Mouse (Mus musculus) adrenal gland (tissue): Measurements from ENCODE around the gene Mtm1.
"Not testable (repeated sequence)": the region's sequence is repeated elsewhere in the genome, so short reads cannot be mapped to it uniquely, and the experiment has no call there.

Source experiments
- intact Hi-C: fragments of 180-260 bp; cut with DNase I; formaldehyde crosslinking; loops from one replicate; pipeline ENCODE4 v1.15.1; 2025

The Mtm1 gene

GRCm38 (mm10) chrX:71274150-71274549, 63.6 kb downstream of the Mtm1 start:
- intact Hi-C loops, result no loop called here

GRCm38 (mm10) chrX:71285473-71285872, 74.9 kb downstream of the Mtm1 start:
- intact Hi-C loops, result no loop called here

DNA sequence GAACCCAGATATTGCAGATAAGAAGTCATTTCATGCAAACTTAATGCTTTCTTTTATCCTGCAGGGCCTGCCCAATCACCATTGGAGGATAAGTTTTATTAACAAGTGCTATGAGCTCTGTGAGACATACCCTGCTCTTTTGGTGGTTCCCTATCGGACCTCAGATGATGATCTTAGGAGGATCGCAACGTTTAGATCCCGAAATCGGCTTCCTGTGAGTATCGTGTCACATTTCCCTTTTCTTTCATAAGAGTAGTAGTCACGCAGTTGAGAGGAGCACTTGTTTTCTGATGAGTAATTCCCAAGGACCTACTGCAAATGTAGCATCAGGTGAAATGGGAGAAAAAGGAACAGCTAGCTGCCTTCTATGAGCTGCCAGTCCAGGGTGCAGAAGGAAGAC, 76.5 kb downstream of the Mtm1 start:
- intact Hi-C loops, result no loop called here

DNA sequence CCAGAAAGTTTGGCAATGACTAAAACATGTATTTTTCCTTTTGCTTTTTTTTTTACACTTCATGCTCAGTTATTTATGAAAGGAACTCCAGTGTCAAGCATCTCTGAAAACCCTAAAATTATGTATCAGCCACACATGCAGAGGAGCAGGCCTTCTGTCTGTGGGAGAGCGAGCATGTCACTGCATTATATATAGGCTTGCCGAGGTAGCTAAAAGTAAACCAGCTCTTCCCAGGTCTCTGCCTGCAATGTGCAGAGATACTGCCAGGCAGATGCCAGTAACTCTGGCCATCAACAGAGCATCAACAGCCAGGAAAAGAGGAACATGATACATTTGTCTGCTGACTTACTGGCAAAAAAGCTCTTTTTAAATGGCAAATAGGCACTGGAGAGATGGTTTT, 83.6 kb downstream of the Mtm1 start:
- intact Hi-C loops, result no loop called here

- intact Hi-C loops, result no loop called here
These were observed 85.4 kb downstream of the Mtm1 start for GRCm38 (mm10) chrX:71296005-71296404.

DNA sequence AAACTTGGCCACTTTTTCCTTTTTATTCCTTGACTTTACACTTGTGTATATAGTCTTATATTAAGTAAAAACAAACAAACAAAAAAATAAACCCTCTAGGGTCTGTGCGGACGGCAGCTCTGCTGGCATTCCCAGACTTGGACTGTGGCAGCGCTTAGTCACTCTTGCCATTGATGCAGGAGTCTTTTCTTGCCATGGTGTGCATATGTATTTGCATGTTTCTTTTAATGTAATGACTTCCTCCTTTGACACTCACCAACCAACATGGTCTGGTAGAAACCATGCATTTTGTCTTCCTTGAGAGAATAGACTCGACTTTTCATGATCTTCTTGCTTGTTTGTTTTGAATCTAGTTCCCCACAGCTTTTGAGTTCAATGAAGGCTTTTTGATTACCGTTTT, 91.6 kb downstream of the Mtm1 start:
- intact Hi-C loops, result no loop called here

DNA sequence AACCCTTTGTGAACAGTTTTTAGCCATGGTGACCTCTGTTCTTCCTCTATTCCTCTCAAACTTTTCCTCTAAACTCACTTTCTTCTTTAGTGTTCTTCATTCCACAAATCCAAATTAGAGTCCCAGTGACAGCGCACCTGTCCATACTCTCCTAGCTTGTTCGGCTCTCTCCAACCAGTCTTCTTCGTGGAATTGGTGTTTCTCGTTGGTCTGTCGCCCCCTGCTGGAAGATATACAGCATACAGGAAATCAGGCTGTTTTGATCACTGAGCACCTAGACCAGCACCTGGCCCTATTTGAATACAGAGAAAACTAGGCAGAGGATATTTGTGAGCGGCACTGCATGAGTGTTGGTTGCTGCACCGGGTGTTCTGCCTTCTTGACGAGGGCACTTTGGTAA, 100.7 kb downstream of the Mtm1 start:
- intact Hi-C loops, result loop anchor here (10.0 kb wide), 2 partner anchors 256 to 726 kb away; partner anchors contain the start of gene Mamld1

DNA sequence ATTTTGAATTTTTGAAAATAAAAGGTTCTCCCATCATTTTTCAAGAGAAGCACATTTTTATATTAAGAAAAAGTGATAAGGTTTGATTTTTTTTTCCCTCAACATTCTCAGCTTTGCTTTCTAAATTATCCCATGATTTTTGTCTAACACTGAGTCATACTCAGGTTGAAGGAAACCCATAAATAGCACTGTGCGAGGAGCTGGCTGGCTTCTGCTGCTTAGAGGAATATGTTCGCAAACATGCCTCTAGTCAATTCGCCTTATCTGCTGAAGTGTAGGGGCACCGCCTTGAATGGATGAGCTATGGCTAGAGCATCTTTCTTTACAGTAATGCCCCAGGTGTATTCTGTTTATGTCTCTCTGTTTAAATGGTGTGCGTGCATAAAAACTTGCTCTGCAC, 103.8 kb downstream of the Mtm1 start:
- intact Hi-C loops, result loop anchor here (10.0 kb wide), 2 partner anchors 260 to 730 kb away; partner anchors contain the start of gene Mamld1

GRCm38 (mm10) chrX:71352033-71352432, 141.5 kb downstream of the Mtm1 start:
- intact Hi-C loops, result no loop called here

- intact Hi-C loops, result no loop called here
These were observed 144.8 kb downstream of the Mtm1 start for GRCm38 (mm10) chrX:71355331-71355730.

GRCm38 (mm10) chrX:71361793-71362192, 151.2 kb downstream of the Mtm1 start:
- intact Hi-C loops, result not testable (repeated sequence)

DNA sequence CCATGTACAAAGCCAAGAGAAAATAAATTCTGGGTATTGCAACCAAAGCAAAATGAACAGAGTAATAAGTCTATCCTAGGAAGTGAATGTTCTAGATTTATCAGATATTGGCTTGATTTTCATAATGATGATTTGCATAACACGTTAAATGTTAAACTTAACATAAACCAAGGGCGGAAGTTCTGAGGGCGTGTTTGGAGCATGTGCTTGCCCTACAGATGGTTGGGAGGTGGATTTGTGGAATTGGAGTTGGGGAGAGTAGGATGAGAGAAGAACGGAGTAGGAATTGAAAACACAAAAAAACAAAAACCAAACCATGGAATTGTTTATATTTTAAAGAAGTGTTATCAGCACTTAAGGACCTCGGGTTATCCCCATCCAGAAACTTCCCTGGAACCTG, 153.5 kb downstream of the Mtm1 start:
- intact Hi-C loops, result no loop called here

DNA sequence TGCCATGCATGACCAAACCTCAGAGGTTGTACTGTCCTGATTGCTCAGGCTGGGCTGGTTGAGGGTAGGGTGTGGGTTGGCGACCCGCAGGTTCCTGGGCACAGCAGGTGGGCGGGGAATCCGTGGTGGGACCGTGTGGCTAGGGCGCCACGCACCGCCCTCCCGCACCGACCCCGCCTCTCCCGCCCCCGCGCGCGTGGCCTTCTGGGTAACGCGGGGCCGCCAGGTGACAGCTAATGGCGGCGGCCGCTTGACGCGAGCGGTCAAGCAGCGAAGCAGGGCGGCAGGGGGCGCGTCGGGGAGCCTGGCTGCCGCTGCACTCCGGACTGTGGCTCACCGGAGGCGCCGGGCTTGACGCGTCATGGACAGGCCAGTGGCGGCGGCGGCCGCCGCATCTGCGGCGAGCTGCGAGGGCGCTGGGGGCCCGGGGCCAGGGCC, 154.0 kb downstream of the Mtm1 start, which contains the start of gene Mtmr1:
TSS of gene Mtmr1 (plus strand) at position 207 of the 438 bp plus-strand sequence.
- intact Hi-C loops, result no loop called here

GRCm38 (mm10) chrX:71365011-71365410, 154.4 kb downstream of the Mtm1 start:
- intact Hi-C loops, result no loop called here
